Mouse (Mus musculus): ENCODE data around the gene Prkg2. TPM values are rescaled to one million over a fixed set of nuclear protein-coding genes. Genes with fewer than 3 reads are reported as not detected.

Prkg2 gene
- polyA plus RNA-seq, 1 experiment from 2014 or later: 0.21 TPM

- H3K36me3 ChIP-seq: no peaks in the 10 kb centered on the region
- no peaks in the 10 kb centered on the region for H3K4me1 ChIP-seq (replicated peaks)
- H3K27me3 ChIP-seq: no peaks in the 10 kb centered on the region
- no peak for ATAC-seq (replicated peaks; ENCODE audit: insufficient number of reproducible peaks, insufficient read depth, low FRiP score, low read depth)
- H3K27ac ChIP-seq: no peak overlapping the region
- H3K4me2 ChIP-seq: no peak overlapping the region
- WGBS: 75% methylated on average over 5 of the region's 5 CpGs
- H3K9ac ChIP-seq: no peak overlapping the region
- H3K9me3 ChIP-seq (replicated peaks): no peaks in the 10 kb centered on the region
- H3K4me3 ChIP-seq: no peak overlapping the region
Observed at GRCm38 (mm10) chr5:98900926-98901325, 136.2 kb downstream of the Prkg2 start.

- Histone ChIP-seq H3K4me1 (replicated peaks) (no peaks in the 10 kb centered on the region), H3K4me2 (no peak overlapping the region), H3K9ac (no peak overlapping the region), H3K27me3 (no peaks in the 10 kb centered on the region), H3K9me3 (replicated peaks) (no peaks in the 10 kb centered on the region), H3K27ac (no peak overlapping the region), H3K36me3 (no peaks in the 10 kb centered on the region), H3K4me3 (no peak overlapping the region)
- no peak for ATAC-seq (replicated peaks; ENCODE audit: insufficient number of reproducible peaks, insufficient read depth, low FRiP score, low read depth)
Observed at GRCm38 (mm10) chr5:98897946-98898345, 139.2 kb downstream of the Prkg2 start.

GRCm38 (mm10) chr5:98894281-98894680, 142.9 kb downstream of the Prkg2 start:
- Histone ChIP-seq H3K9ac (no peak overlapping the region), H3K4me3 (no peak overlapping the region), H3K4me1 (replicated peaks) (no peaks in the 10 kb centered on the region), H3K27me3 (no peaks in the 10 kb centered on the region), H3K36me3 (no peaks in the 10 kb centered on the region), H3K27ac (no peak overlapping the region), H3K4me2 (no peak overlapping the region), H3K9me3 (replicated peaks) (no peaks in the 10 kb centered on the region)
- no peak for ATAC-seq (replicated peaks; ENCODE audit: insufficient number of reproducible peaks, insufficient read depth, low FRiP score, low read depth)
- 76% methylated on average over 3 of the region's 3 CpGs for WGBS

- Histone ChIP-seq H3K4me3 (no peak overlapping the region), H3K9ac (no peak overlapping the region), H3K9me3 (replicated peaks) (no peaks in the 10 kb centered on the region), H3K27ac (no peak overlapping the region), H3K36me3 (no peaks in the 10 kb centered on the region), H3K4me2 (no peak overlapping the region), H3K4me1 (replicated peaks) (no peaks in the 10 kb centered on the region), H3K27me3 (no peaks in the 10 kb centered on the region)
- 54% methylated on average over 2 of the region's 2 CpGs for WGBS
- ATAC-seq (replicated peaks; ENCODE audit: insufficient number of reproducible peaks, insufficient read depth, low FRiP score, low read depth): no peak
Observed at GRCm38 (mm10) chr5:98890544-98891050, 146.6 kb downstream of the Prkg2 start.

GRCm38 (mm10) chr5:98882096-98882495, 155.1 kb downstream of the Prkg2 start:
- WGBS: 65% methylated on average over 3 of the region's 3 CpGs
- no peak for ATAC-seq (replicated peaks; ENCODE audit: insufficient number of reproducible peaks, insufficient read depth, low FRiP score, low read depth)
- no peaks in the 10 kb centered on the region for H3K36me3 ChIP-seq

More at GRCm38 (mm10) chr5:98882096-98882495, 155.1 kb downstream of the Prkg2 start:
- no peaks in the 10 kb centered on the region for H3K27me3 ChIP-seq
- H3K4me2 ChIP-seq: no peak overlapping the region
- H3K4me3 ChIP-seq: no peak overlapping the region
- H3K9ac ChIP-seq: no peak overlapping the region
- no peaks in the 10 kb centered on the region for H3K9me3 ChIP-seq (replicated peaks)
- H3K27ac ChIP-seq: no peak overlapping the region
- H3K4me1 ChIP-seq (replicated peaks): no peaks in the 10 kb centered on the region

Other genes with a start within 250 kb of the Prkg2 start
- 0.83 and 2.1 TPM in 2 replicates for gene Bmp3, start 182.9 kb downstream of the Prkg2 start, polyA plus RNA-seq (2015; fragmentation: Nextera tagmentation; extraction: Ambion mirVana)

All from heart, embryonic 15.5 days (tissue).